Mouse (Mus musculus) heart, embryonic 13.5 days (tissue): ENCODE results near the gene Olfr1447. TPM values are rescaled to one million over a fixed set of nuclear protein-coding genes. Genes with fewer than 3 reads are reported as not detected.

Source experiments
- ATAC-seq: fragments of 200-750 bp; cut with Nextera tagmentation; 2 replicates; pipeline ENCODE4 v1.8.0; 2017; ENCODE audit warnings: moderate TSS enrichment; ENCODE audit not compliant: insufficient number of reproducible peaks, low FRiP score, low TSS enrichment; ENCODE audit errors: extremely low read depth
- H3K27ac ChIP-seq: fragments of 300-500 bp; sonication (generic); replicated peaks from 2 replicates; pipeline ENCODE4 v1.5.1; 2015; ENCODE audit warnings: moderate library complexity, mild to moderate bottlenecking, inconsistent platforms
- H3K27me3 ChIP-seq: fragments of 300-500 bp; sonication (generic); replicated peaks from 2 replicates; pipeline ENCODE4 v1.6.1; 2015; ENCODE audit warnings: mild to moderate bottlenecking, inconsistent platforms
- H3K36me3 ChIP-seq: fragments of 300-500 bp; sonication (generic); 2 replicates; pipeline ENCODE4 v1.6.1; 2015; ENCODE audit warnings: mild to moderate bottlenecking, inconsistent platforms
- H3K4me1 ChIP-seq: fragments of 300-500 bp; sonication (generic); 2 replicates; pipeline ENCODE4 v1.6.1; 2015; ENCODE audit warnings: inconsistent platforms
- H3K4me2 ChIP-seq: fragments of 300-500 bp; sonication (generic); 2 replicates; pipeline ENCODE4 v1.6.1; 2015; ENCODE audit warnings: inconsistent platforms, mild to moderate bottlenecking, moderate library complexity
- H3K4me3 ChIP-seq: fragments of 300-500 bp; sonication (generic); 2 replicates; pipeline ENCODE4 v1.5.1; 2015; ENCODE audit warnings: moderate library complexity, mild to moderate bottlenecking, inconsistent platforms
- H3K9ac ChIP-seq: fragments of 300-500 bp; sonication (generic); 2 replicates; pipeline ENCODE4 v1.6.1; 2015; ENCODE audit warnings: inconsistent platforms, mild to moderate bottlenecking, moderate library complexity
- H3K9me3 ChIP-seq: fragments of 300-500 bp; sonication (generic); 2 replicates; pipeline ENCODE4 v1.6.1; 2016; ENCODE audit warnings: inconsistent platforms
- WGBS: fragments of 180-500 bp; shearing (Covaris S2); methylation state at CpG from one replicate; pipeline ENCODE4 v1.1.7; 2015; ENCODE audit warnings: mixed read lengths; 5-methylcytosine and 5-hydroxymethylcytosine counted together
- polyA plus RNA-seq: library from polyadenylated mRNA; unstranded; fragments of >200 nt; fragmentation: Nextera tagmentation; extraction: Ambion mirVana; gene quantifications from 2 replicates; pipeline ENCODE4 v1.2.1, GENCODE M21; 2015

Olfr1447 gene
- not detected in 2 replicates for polyA plus RNA-seq

DNA sequence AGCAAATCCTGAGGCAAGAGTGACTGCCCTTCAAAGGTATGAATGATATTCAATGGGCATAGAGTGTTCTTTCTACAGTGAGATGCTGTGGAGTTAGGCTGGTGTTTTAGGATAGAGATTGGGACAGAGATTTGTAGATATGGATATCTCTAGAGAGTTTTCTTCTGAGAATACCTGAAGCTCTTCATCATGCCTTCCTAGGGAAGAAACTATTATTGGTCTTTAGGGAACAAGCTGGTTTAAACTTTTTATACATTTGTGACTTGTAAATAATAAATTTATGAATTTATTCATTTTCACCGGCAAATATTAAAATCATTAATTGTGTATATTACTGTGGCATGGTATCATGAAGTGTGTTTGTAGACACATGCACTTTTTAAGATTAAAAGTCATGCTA lies at the start of gene Olfr1447:
Olfr1447 (minus strand) TSS at position 101 of the 400 bp plus-strand sequence.
- Histone ChIP-seq H3K9me3 (peaks cover 11% of the 10 kb centered on the region), H3K4me2 (no peak within 1 kb of the TSS), H3K36me3 (no peaks in the 10 kb centered on the region), H3K27me3 (no peaks in the 10 kb centered on the region), H3K4me3 (no peak within 1 kb of the TSS), H3K4me1 (no peaks in the 10 kb centered on the region), H3K9ac (no peak within 1 kb of the TSS), H3K27ac (no peak within 1 kb of the TSS)
- no peak for ATAC-seq
- WGBS = 86% methylated on average over 1 of the region's 1 CpGs

DNA sequence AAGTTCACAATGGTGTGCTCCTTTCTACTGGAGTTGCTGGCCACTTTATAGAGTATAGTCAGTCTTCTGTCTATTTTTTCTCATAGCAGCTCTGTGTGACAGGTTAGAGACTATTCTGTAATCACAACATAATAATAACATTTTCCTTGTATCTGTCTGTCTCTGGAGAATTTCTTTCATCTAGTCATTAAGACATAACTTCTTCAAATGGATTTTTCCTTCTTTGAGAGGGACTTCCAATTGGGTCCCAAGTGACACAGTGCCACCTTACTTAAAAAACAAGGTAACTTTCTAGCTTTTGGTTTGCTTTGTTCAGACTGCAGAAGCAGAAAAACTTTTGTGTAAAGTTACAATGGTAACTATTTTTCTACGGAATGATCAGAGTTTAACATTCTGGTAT lies 46.4 kb upstream of the Olfr1447 start, which contains the start of gene Olfr1450:
Olfr1450 (plus strand) TSS at position 301 of the 400 bp plus-strand sequence.
- H3K27me3 ChIP-seq = no peaks in the 10 kb centered on the region
- H3K9ac ChIP-seq = no peak within 1 kb of the TSS
- H3K4me2 ChIP-seq = no peak within 1 kb of the TSS
- no peak within 1 kb of the TSS for H3K4me3 ChIP-seq
- 72% methylated on average over 1 of the region's 1 CpGs for WGBS
- H3K4me1 ChIP-seq = no peaks in the 10 kb centered on the region
- H3K27ac ChIP-seq = no peak within 1 kb of the TSS
- peaks cover 17% of the 10 kb centered on the region for H3K9me3 ChIP-seq
- H3K36me3 ChIP-seq = no peaks in the 10 kb centered on the region
- ATAC-seq = no peak

DNA sequence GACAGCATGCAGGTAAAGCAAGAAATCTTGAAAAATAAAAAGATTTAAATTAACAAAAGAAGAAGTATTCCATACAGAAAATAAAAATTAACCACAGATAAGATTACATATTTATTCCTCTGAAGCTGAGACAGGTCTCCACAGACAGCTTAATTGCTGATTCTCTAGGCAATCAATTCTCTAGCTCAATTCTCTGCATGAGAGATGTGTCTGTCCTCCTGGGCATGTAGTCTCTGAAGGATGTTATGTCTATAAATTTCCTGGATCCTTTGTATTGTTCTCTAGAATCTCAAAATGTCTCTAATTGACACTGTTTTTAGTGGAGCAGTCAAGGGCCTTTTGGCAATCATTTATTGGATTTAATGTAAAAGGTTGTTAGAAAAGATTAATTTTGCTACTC lies 27.0 kb upstream of the Olfr1447 start, which contains the start of gene Olfr1449:
Olfr1449 (plus strand) TSS at position 301 of the 400 bp plus-strand sequence.
- Histone ChIP-seq H3K4me1 (no peaks in the 10 kb centered on the region), H3K9me3 (no peaks in the 10 kb centered on the region; the same call in 1 of the 2 replicates), H3K4me2 (no peak within 1 kb of the TSS), H3K27me3 (no peaks in the 10 kb centered on the region), H3K27ac (no peak within 1 kb of the TSS), H3K4me3 (no peak within 1 kb of the TSS), H3K36me3 (no peaks in the 10 kb centered on the region), H3K9ac (no peak within 1 kb of the TSS)
- ATAC-seq = no peak

DNA sequence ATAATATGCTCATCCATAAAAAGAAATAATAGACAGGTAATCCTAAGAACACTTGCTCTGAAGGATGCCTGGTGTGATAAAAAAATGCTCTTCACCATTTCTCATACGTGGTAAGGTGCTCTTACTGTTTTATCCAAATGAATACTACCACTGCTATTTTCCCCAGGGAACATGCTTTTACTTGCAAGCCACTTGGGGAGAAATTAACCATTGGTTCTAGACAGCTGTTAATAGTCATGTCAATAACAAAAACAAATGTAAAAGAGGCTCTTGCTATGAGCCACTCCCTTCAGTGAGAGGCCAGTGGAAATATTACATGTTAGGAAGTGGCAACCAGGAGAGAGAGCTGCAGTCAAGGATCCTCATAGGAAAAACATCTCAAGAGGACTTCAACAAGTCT lies 20.8 kb upstream of the Olfr1447 start, which contains the start of gene Olfr1448:
Olfr1448 (minus strand) TSS at position 101 of the 400 bp plus-strand sequence.
- Histone ChIP-seq H3K27me3 (no peaks in the 10 kb centered on the region), H3K9me3 (peaks cover 2% of the 10 kb centered on the region), H3K27ac (no peak within 1 kb of the TSS), H3K36me3 (no peaks in the 10 kb centered on the region), H3K9ac (no peak within 1 kb of the TSS), H3K4me1 (no peaks in the 10 kb centered on the region), H3K4me3 (no peak within 1 kb of the TSS), H3K4me2 (no peak within 1 kb of the TSS)
- 66% methylated on average over 1 of the region's 1 CpGs for WGBS
- ATAC-seq = no peak

DNA sequence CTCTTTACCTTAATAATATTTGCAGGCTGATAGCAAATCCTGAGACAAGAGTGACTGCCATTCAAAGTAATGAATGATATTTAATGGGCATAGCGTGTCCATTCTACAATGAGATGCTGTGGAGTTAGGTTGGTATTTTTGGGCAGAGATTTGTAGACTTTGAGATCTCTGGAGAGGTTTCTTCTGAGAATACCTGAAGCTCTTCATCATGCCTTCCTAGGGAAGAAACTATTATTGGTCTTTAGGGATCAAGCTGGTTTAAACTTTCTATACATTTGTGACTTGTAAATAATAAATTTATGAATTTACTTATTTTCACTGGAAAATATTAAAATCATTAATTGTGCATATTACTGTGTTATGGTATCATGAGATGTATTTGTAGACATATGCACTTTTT lies 10.1 kb downstream of the Olfr1447 start, which contains the start of gene Olfr1446:
Olfr1446 (minus strand) TSS at position 101 of the 400 bp plus-strand sequence.
- Histone ChIP-seq H3K27me3 (no peaks in the 10 kb centered on the region), H3K36me3 (no peaks in the 10 kb centered on the region), H3K9ac (no peak within 1 kb of the TSS), H3K27ac (no peak within 1 kb of the TSS), H3K9me3 (no peaks in the 10 kb centered on the region), H3K4me2 (no peak within 1 kb of the TSS), H3K4me1 (no peaks in the 10 kb centered on the region), H3K4me3 (no peak within 1 kb of the TSS)
- no peak for ATAC-seq
- 76% methylated on average over 1 of the region's 1 CpGs for WGBS

DNA sequence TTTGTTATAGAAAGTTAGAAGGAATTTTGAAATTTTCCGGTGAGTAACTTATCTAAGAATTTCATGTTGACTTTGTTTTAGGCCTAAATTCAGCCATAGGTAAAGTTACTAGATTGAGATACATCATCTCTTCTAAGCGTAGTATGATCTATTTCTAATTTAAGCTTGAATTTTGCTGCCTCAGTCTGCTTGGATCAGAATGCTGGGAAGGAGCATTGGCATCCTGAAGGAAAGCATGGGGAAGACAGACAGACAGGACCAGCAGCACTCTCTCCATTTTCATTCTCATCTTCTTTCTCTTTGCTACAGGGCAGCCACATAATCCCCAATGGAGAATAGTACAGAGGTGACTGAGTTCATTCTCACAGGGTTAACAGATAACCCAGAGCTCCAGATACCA lies 20.0 kb downstream of the Olfr1447 start, which contains the start of gene Olfr1445:
Olfr1445 (plus strand) TSS at position 301 of the 400 bp plus-strand sequence.
- no peak within 1 kb of the TSS for H3K4me3 ChIP-seq
- H3K36me3 ChIP-seq = no peaks in the 10 kb centered on the region
- H3K9ac ChIP-seq = no peak within 1 kb of the TSS
- 76% methylated on average over 2 of the region's 2 CpGs for WGBS
- H3K9me3 ChIP-seq = no peaks in the 10 kb centered on the region
- no peak within 1 kb of the TSS for H3K27ac ChIP-seq
- ATAC-seq = no peak
- H3K4me2 ChIP-seq = no peak within 1 kb of the TSS
- H3K4me1 ChIP-seq = no peaks in the 10 kb centered on the region
- no peaks in the 10 kb centered on the region for H3K27me3 ChIP-seq

DNA sequence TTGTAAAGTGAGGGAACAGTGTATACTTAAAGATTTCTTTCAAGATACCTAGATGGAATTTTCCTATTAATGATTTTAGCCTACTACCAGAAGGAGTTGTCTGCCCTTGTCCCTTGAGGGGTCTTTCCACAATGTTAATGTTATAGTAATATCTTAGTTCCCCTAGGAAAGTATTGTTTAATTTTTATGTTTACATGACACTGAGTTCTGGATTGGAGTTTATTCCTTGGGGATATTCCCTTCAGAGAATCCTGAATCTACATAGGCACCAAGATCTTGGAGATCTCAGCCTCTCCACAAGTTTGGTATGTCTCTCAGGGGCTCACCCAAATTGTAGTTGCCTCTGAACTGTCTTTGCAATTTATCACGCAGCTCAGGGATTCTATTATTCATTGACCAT lies 46.6 kb downstream of the Olfr1447 start, which contains the start of gene Olfr1444:
Olfr1444 (plus strand) TSS at position 301 of the 400 bp plus-strand sequence.
- Histone ChIP-seq H3K4me3 (no peak within 1 kb of the TSS), H3K27ac (no peak within 1 kb of the TSS), H3K27me3 (no peaks in the 10 kb centered on the region), H3K4me1 (no peaks in the 10 kb centered on the region), H3K9ac (no peak within 1 kb of the TSS), H3K36me3 (no peaks in the 10 kb centered on the region), H3K4me2 (no peak within 1 kb of the TSS), H3K9me3 (no peaks in the 10 kb centered on the region)
- 52% methylated on average over 1 of the region's 1 CpGs for WGBS
- ATAC-seq = no peak

Other genes with a start within 250 kb of the Olfr1447 start
- not detected in 2 replicates for gene Olfr1442, start 233.3 kb downstream of the Olfr1447 start, polyA plus RNA-seq
- gene Olfr1443, start 225.6 kb downstream of the Olfr1447 start, polyA plus RNA-seq = not detected in 2 replicates
- not detected in 2 replicates for gene Keg1, start 208.0 kb downstream of the Olfr1447 start, polyA plus RNA-seq
- gene Cntf, start 138.1 kb downstream of the Olfr1447 start, polyA plus RNA-seq = 0.78 and 0.82 TPM in 2 replicates
- gene Zfp91, start 107.6 kb downstream of the Olfr1447 start, polyA plus RNA-seq = 10.0 and 10.4 TPM in 2 replicates
- 1.2 TPM in 2 replicates for gene Lpxn, start 107.5 kb downstream of the Olfr1447 start, polyA plus RNA-seq
- gene Gm5244, start 57.1 kb downstream of the Olfr1447 start, polyA plus RNA-seq = not detected in 2 replicates
- not detected in 2 replicates for gene Olfr1444, start 46.5 kb downstream of the Olfr1447 start, polyA plus RNA-seq
- not detected in 2 replicates for gene Olfr1445, start 19.9 kb downstream of the Olfr1447 start, polyA plus RNA-seq
- not detected in 2 replicates for gene Olfr1446, start 10.2 kb downstream of the Olfr1447 start, polyA plus RNA-seq
- gene Olfr1448, start 20.7 kb upstream of the Olfr1447 start, polyA plus RNA-seq = not detected in 2 replicates
- not detected in 2 replicates for gene Olfr1449, start 27.1 kb upstream of the Olfr1447 start, polyA plus RNA-seq
- gene Olfr1450, start 46.5 kb upstream of the Olfr1447 start, polyA plus RNA-seq = not detected in 2 replicates
- not detected in 2 replicates for gene Olfr1451, start 91.3 kb upstream of the Olfr1447 start, polyA plus RNA-seq
- not detected in 2 replicates for gene Olfr1453, start 124.6 kb upstream of the Olfr1447 start, polyA plus RNA-seq
- gene Olfr1454, start 156.9 kb upstream of the Olfr1447 start, polyA plus RNA-seq = not detected in 2 replicates
- gene Olfr1457, start 194.1 kb upstream of the Olfr1447 start, polyA plus RNA-seq = not detected in 2 replicates
- not detected in 2 replicates for gene Olfr1458, start 203.0 kb upstream of the Olfr1447 start, polyA plus RNA-seq
- gene Olfr1459, start 245.8 kb upstream of the Olfr1447 start, polyA plus RNA-seq = not detected in 2 replicates